Mouse (Mus musculus) heart, postnatal 25 days (tissue): ENCODE results near the gene Olfr874. TPM values are rescaled to one million over a fixed set of nuclear protein-coding genes. Genes with fewer than 3 reads are reported as not detected.
A peak's percentile ranks its signal among the peaks of the same experiment; 100 is the strongest.
"Not testable (repeated sequence)": the region's sequence is repeated elsewhere in the genome, so short reads cannot be mapped to it uniquely, and the experiment has no call there.

Experiments used
- DNase-seq: peaks from one replicate; pipeline ENCODE4 v3.0.0; 2022; ENCODE audit warnings: low spot score
- intact Hi-C: fragments of 180-260 bp; cut with DNase I; formaldehyde crosslinking; loops from one replicate; pipeline ENCODE4 v1.15.1; 2025
- total RNA-seq, 2 experiments: library from RNA; stranded (reverse); gene quantifications; 2 replicates each; pipeline ENCODE4 v1.2.3; 2021

Gene Olfr874
- total RNA-seq, result not detected

- intact Hi-C loops, result no loop called here
Observed at GRCm38 (mm10) chr9:37744806-37745205, at the start of gene Olfr874. TSS of gene Olfr874 (plus strand) at chr9:37745106.

GRCm38 (mm10) chr9:37716150-37716549 is 28.8 kb upstream of the Olfr874 start, which contains the start of gene Olfr160:
TSS of gene Olfr160 (minus strand) at chr9:37716250.
- intact Hi-C loops, result no loop called here
- DNase-seq, result no peak

More at GRCm38 (mm10) chr9:37744806-37745205, at the start of gene Olfr874:
- no peak for DNase-seq

- no peak for DNase-seq
- intact Hi-C loops, result no loop called here
Observed at GRCm38 (mm10) chr9:37734310-37734709, 10.6 kb upstream of the Olfr874 start.

GRCm38 (mm10) chr9:37750319-37751075 is 5.6 kb downstream of the Olfr874 start:
- DNase-seq, result no peak
- intact Hi-C loops, result no loop called here

GRCm38 (mm10) chr9:37751467-37751866 is 6.6 kb downstream of the Olfr874 start:
- intact Hi-C loops, result no loop called here
- no peak for DNase-seq

- DNase-seq, result no peak
- intact Hi-C loops, result no loop called here
Observed at GRCm38 (mm10) chr9:37752006-37752405, 7.1 kb downstream of the Olfr874 start.

GRCm38 (mm10) chr9:37761728-37762127 is 16.8 kb downstream of the Olfr874 start:
- intact Hi-C loops, result no loop called here
- no peak for DNase-seq

GRCm38 (mm10) chr9:37762541-37762940 is 17.6 kb downstream of the Olfr874 start:
- DNase-seq, result no peak
- intact Hi-C loops, result no loop called here

- no peak for DNase-seq
- intact Hi-C loops, result no loop called here
Observed at GRCm38 (mm10) chr9:37770661-37771060, 25.8 kb downstream of the Olfr874 start.

GRCm38 (mm10) chr9:37771759-37772158 is 26.9 kb downstream of the Olfr874 start, which contains the start of gene Olfr875:
TSS of gene Olfr875 (plus strand) at chr9:37771857.
- intact Hi-C loops, result no loop called here
- no peak for DNase-seq

- intact Hi-C loops, result no loop called here
- DNase-seq, result peak; percentile 3
Observed at GRCm38 (mm10) chr9:37782766-37783260, 37.9 kb downstream of the Olfr874 start.

- DNase-seq, intact Hi-C loops: not testable (repeated sequence)
Observed at GRCm38 (mm10) chr9:37783394-37784387, 38.8 kb downstream of the Olfr874 start.

- no peak for DNase-seq
- intact Hi-C loops, result no loop called here
Observed at GRCm38 (mm10) chr9:37786411-37786810, 41.5 kb downstream of the Olfr874 start.

Other genes starting within 250 kb of the Olfr874 start
- gene Esam, start 217.0 kb upstream of the Olfr874 start, total RNA-seq, result 10 to 100 TPM; 62.5 to 77.7 TPM
- gene Vsig2, start 205.9 kb upstream of the Olfr874 start, total RNA-seq, result 1 to 10 TPM; 4.1 to 4.7 TPM
- gene Nrgn, start 192.2 kb upstream of the Olfr874 start, total RNA-seq, result 1 to 10 TPM; 3.2 to 6.7 TPM
- 1 to 10 TPM; 8.4 to 8.7 TPM for gene Siae, start 189.4 kb upstream of the Olfr874 start, total RNA-seq
- gene Spa17, start 131.4 kb upstream of the Olfr874 start, total RNA-seq, result 1 to 10 TPM; 1.3 to 2.7 TPM
- 10 to 100 TPM; 33.3 to 35.5 TPM for gene Tbrg1, start 87.8 kb upstream of the Olfr874 start, total RNA-seq
- gene Panx3, start 75.9 kb upstream of the Olfr874 start, total RNA-seq, result not detected
- gene Olfr160, start 28.9 kb upstream of the Olfr874 start, total RNA-seq, result not detected
- not detected for gene Olfr875, start 26.8 kb downstream of the Olfr874 start, total RNA-seq
- not detected for gene Olfr876, start 57.9 kb downstream of the Olfr874 start, total RNA-seq
- not detected for gene Olfr877, start 109.2 kb downstream of the Olfr874 start, total RNA-seq
- not detected for gene Olfr145, start 151.6 kb downstream of the Olfr874 start, total RNA-seq
- not detected for gene Olfr878, start 172.7 kb downstream of the Olfr874 start, total RNA-seq
- gene Olfr881, start 246.7 kb downstream of the Olfr874 start, total RNA-seq, result not detected